Mouse (Mus musculus) erythroblast, embryonic 14.5 days (primary cell): ENCODE data around the gene Cpsf3. TPM values are rescaled to one million over a fixed set of nuclear protein-coding genes. Genes with fewer than 3 reads are reported as not detected.

Experiments used
- H3K27me3 ChIP-seq: 2 replicates; pipeline ENCODE4 v1.6.1; 2012; ENCODE audit warnings: inconsistent platforms; ENCODE audit not compliant: control insufficient read depth
- H3K36me3 ChIP-seq: 2 replicates; pipeline ENCODE4 v1.6.1; 2012; ENCODE audit warnings: mild to moderate bottlenecking, inconsistent platforms; ENCODE audit not compliant: control insufficient read depth
- H3K4me1 ChIP-seq: 2 replicates; pipeline ENCODE4 v1.6.1; 2012; ENCODE audit warnings: inconsistent platforms; ENCODE audit not compliant: control insufficient read depth
- H3K4me3 ChIP-seq: replicated peaks from 2 replicates; pipeline ENCODE3; 2012; ENCODE audit warnings: moderate library complexity, mild to moderate bottlenecking, inconsistent platforms
- H3K9me3 ChIP-seq: 2 replicates; pipeline ENCODE4 v1.6.1; 2012; ENCODE audit warnings: low read length, inconsistent platforms, mixed read lengths; ENCODE audit not compliant: control insufficient read depth
- GATA1 ChIP-seq: IDR thresholded peaks from 2 replicates; pipeline ENCODE4 v1.6.1; 2012; ENCODE audit warnings: low read length, inconsistent platforms, mixed read lengths
- TAL1 ChIP-seq: IDR thresholded peaks from 3 replicates; pipeline ENCODE4 v1.6.1; 2012; ENCODE audit warnings: low read length, inconsistent platforms, mixed read lengths
- polyA plus RNA-seq: library from polyadenylated mRNA; stranded (reverse); fragments of >175 nt; gene quantifications from 2 replicates; pipeline ENCODE4 v1.2.3, GENCODE M21; 2012

Gene Cpsf3
- polyA plus RNA-seq, 1 experiment: 0.28 TPM

GRCm38 (mm10) chr12:21340674-21341073 lies 55.5 kb downstream of the Cpsf3 start:
- TF ChIP-seq TAL1 (no peak), GATA1 (no peak)
- H3K9me3 ChIP-seq: no peaks in the 10 kb centered on the region
- H3K27me3 ChIP-seq: no peaks in the 10 kb centered on the region
- H3K36me3 ChIP-seq: peaks cover 63% of the 10 kb centered on the region
- no peak overlapping the region for H3K4me3 ChIP-seq
- no peaks in the 10 kb centered on the region for H3K4me1 ChIP-seq

- Histone ChIP-seq H3K36me3 (peaks cover 57% of the 10 kb centered on the region), H3K27me3 (no peaks in the 10 kb centered on the region), H3K4me3 (no peak overlapping the region), H3K9me3 (no peaks in the 10 kb centered on the region), H3K4me1 (no peaks in the 10 kb centered on the region)
- no peak for TF ChIP-seq GATA1
- TF ChIP-seq TAL1: no peak
Measured at GRCm38 (mm10) chr12:21346972-21347371, 61.8 kb downstream of the Cpsf3 start.

- TF ChIP-seq TAL1 (no peak), GATA1 (no peak)
- H3K36me3 ChIP-seq: peaks cover 63% of the 10 kb centered on the region
Measured at GRCm38 (mm10) chr12:21350113-21350876, 65.1 kb downstream of the Cpsf3 start.

GRCm38 (mm10) chr12:21353681-21354080 lies 68.5 kb downstream of the Cpsf3 start:
- H3K4me1 ChIP-seq: no peaks in the 10 kb centered on the region
- H3K27me3 ChIP-seq: no peaks in the 10 kb centered on the region
- no peak overlapping the region for H3K4me3 ChIP-seq
- TF ChIP-seq TAL1 (no peak), GATA1 (no peak)
- H3K36me3 ChIP-seq: peaks cover 53% of the 10 kb centered on the region
- no peaks in the 10 kb centered on the region for H3K9me3 ChIP-seq

More at GRCm38 (mm10) chr12:21350113-21350876, 65.1 kb downstream of the Cpsf3 start:
- Histone ChIP-seq H3K4me3 (no peak overlapping the region), H3K9me3 (no peaks in the 10 kb centered on the region), H3K4me1 (no peaks in the 10 kb centered on the region), H3K27me3 (no peaks in the 10 kb centered on the region)

- TF ChIP-seq GATA1 (no peak), TAL1 (no peak)
- no peaks in the 10 kb centered on the region for H3K27me3 ChIP-seq
- H3K4me1 ChIP-seq: peaks cover 3% of the 10 kb centered on the region; the same call in 1 of the 2 replicates
- peaks cover 16% of the 10 kb centered on the region for H3K36me3 ChIP-seq
- H3K4me3 ChIP-seq: no peak overlapping the region
- no peaks in the 10 kb centered on the region for H3K9me3 ChIP-seq
Measured at GRCm38 (mm10) chr12:21362686-21363085, 77.5 kb downstream of the Cpsf3 start.

GRCm38 (mm10) chr12:21363195-21363594 lies 78.0 kb downstream of the Cpsf3 start:
- no peak for TF ChIP-seq GATA1
- TF ChIP-seq TAL1: no peak
- Histone ChIP-seq H3K9me3 (no peaks in the 10 kb centered on the region), H3K36me3 (peaks cover 13% of the 10 kb centered on the region), H3K4me3 (no peak overlapping the region), H3K4me1 (peaks cover 3% of the 10 kb centered on the region; the same call in 1 of the 2 replicates), H3K27me3 (no peaks in the 10 kb centered on the region)

Other genes starting within 250 kb of the Cpsf3 start
- gene Itgb1bp1, start 893 bp downstream of the Cpsf3 start, polyA plus RNA-seq: 0.90 and 1.6 TPM in 2 replicates
- 4.9 and 5.7 TPM in 2 replicates for gene Iah1, start 31.0 kb downstream of the Cpsf3 start, polyA plus RNA-seq
- 0.50 and 0.58 TPM in 2 replicates for gene Adam17, start 88.2 kb downstream of the Cpsf3 start, polyA plus RNA-seq
- 1.4 and 1.6 TPM in 2 replicates for gene Ywhaq, start 132.2 kb downstream of the Cpsf3 start, polyA plus RNA-seq